Mouse (Mus musculus): Measurements from ENCODE around the gene Erich2.

GRCm38 (mm10) chr2:70567071-70567681 is 58.6 kb downstream of the Erich2 start:
- TF ChIP-seq CTCF (IDR thresholded peaks at IDR 0.05; ENCODE audit: low read depth, low read length) (no peak), POLR2A (IDR thresholded peaks at IDR 0.05; ENCODE audit: extremely low read depth, insufficient read depth, low read length) (no peak)
